Mouse (Mus musculus): ENCODE results near the gene Fbxo22.
"Not testable (repeated sequence)": the region's sequence is repeated elsewhere in the genome, so short reads cannot be mapped to it uniquely, and the experiment has no call there.

Fbxo22 gene

DNA sequence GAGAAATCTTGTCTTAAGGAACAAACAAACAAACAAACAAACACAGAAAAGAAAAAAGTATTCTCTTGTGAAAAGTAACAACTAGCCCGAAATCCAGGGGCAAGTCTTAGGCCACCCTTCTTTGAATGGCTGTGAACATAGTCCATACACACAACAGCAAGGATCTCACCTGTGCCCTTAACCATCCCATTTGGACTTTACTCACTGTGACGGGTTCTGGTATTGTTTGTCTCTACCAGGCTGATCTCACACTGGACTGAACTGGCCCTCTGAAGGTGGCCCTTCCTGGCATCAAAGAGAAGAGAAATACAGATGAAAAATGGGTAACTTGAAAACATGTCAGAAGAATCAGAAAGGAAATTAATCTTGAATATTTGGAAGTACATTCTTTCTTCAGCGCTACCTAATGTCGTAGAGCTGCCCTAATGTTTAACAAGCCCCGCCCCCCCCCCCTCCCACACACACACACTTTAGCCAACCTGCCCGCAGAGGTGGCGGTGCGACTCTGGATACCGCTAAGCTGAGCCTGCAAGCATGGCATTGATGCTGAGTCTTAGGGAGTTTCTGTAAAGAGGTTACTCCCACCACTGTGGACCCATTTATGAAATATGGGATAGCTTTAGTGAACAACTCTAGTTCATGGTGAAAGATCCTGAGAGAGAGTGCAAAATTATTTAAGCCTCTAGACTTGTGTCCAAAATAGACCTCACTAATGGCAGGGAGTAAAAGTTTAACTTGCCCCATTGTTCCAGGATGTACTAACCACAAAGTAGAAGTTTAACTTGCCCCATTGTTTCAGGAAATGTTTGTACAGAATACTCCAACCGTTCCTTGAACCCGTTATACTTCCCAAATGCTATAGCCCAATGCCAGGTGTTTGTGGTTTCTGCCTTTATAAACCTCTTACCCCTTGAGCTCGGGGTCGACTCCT is 27.8 kb downstream of the Fbxo22 start:
- DNase-seq (ENCODE audit: low spot score), result no peak

DNA sequence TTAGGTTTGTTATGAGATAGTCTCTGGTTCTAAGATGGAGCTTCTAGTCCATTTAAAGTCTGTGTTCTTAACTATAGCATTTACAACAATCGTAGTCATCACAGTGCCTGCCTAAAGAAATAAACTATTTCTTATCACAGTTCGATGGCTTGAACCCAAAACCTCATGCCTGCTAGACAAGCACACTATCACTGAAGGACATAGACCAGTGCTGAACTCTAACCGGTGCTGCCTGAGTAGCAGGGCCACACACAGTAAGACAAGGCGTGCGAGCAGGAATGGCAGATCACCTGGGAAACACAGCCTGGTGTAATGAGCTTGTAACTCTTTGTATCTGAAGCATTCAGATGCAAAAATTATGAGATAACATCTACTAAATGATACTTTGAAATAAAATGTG is 32.1 kb downstream of the Fbxo22 start:
- DNase-seq (ENCODE audit: low spot score), result no peak

DNA sequence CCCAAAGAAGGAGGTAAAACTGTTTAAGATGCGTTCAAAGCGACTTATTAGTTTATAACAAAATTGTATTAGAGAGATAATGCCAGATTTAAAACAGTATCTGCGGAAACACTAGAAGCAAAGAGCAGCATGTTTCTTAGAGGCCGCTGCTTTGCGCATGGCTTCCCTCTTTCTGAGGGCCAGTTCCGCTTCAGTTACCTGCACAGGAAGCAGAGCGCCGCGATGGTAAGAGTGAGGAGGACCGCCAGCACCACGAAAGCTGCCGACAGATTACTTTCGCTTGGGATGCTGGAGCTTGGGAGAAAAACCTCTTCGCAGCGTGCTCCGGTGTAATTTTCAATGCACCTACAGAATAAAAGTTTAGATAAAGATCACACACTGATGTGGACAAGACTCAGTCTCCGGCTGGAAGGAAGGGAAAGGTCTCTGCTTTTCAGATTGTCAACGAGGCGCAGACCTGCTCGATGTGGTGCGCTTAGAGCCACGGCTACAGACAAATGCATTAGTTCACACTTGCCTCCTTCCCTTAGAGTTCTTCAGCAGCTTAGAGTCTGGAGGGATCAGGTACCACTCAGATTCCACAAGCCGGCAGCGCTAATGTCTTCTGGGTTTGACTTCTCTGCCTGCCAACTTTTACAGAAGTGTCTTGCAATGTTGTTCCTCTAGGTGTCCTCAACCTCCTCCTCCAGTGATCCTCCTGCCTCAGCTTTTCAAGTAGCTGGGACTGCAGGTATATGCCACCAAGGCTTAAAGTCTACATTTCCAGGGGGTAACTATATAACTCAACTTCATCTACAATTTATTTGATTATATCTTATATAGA is 33.3 kb downstream of the Fbxo22 start:
- DNase-seq (ENCODE audit: low spot score), result no peak

DNA sequence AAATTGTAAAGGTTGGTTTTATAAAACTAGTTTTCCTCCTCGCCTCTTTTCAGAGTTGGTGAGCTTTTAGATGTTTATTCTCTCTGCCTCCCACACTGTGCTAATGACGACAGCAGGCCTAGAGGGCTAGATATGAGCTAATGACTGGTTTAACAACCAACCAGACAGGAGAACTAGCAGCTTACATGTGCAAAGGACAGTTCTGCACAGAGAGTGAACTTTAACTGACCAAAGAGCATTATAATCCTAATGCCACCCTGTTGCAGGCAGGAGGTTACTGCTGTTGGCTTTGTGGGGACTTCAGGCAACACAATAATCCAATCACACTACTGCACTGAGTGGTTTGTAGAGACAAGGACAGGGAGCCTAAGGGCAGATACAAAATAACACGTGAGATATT is 34.6 kb downstream of the Fbxo22 start:
- DNase-seq (ENCODE audit: low spot score), result no peak

DNA sequence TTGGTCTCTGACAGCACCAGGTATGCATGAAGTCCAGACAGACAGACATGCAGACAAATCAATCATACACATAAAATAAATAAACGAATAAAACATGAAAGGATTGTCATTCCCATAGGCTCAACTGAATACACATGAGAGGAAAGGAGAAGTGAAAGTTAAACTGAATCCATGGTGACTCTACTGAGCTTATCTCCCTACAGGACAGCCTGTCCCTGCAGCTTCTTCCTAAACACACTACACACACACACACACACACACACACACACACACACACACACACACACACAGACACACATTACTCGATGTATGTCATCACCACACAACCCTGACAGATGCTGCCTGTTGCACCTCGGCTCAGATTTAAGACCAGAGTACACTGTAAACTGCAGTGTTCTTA is 35.4 kb downstream of the Fbxo22 start:
- DNase-seq (ENCODE audit: low spot score), result no peak

DNA sequence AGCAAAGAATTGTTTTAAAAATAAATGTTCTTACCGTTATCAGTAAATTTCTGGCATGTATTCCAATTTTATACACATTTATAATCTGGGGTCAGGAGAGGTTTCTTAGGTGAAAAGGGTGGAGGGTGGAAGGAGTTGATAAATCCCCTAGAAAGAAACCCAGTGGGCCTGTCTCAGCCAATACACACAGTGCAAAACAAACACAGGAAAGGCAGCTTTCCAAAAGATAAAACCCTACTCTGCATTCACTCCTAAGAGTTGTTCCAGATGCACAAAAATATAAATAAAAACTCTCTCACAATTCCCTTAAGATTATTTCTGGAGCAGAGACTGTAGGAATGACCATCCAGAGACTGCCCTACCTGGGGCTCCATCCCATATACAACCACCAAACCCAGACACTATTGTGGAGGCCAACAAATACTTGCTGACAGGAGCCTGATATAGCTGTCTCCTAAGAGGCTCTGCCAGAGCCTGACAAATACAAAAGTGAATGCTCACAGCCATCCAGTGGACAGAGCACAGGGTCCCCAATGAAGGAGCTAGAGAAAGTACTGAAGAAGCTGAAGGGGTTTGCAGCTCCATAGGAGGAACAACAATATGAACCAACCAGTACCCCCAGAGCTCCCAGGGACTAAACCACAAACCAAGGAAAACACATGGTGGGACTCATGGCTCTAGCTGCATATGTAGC is 36.5 kb downstream of the Fbxo22 start:
- not testable (repeated sequence) for DNase-seq (ENCODE audit: low spot score)

DNA sequence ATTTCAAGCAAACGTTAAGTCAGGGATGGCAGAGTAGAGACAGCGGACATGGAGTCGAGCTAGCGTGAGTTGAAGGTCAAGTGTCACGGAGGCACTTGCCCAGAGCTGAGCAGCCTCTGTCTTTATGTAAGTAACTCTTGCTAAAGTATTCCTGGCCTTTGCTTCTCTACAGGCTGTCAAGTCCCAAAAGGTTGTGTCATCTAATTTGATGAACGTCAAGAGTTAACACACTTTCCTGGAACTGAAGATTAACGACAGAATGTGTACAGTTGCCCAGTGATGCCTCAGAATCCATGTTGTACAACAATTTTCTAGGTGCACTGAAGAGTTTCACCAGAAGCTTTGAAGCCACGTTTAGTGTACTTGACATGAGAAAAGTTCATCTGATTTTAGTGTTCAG is 37.7 kb downstream of the Fbxo22 start:
- DNase-seq (ENCODE audit: low spot score), result no peak

DNA sequence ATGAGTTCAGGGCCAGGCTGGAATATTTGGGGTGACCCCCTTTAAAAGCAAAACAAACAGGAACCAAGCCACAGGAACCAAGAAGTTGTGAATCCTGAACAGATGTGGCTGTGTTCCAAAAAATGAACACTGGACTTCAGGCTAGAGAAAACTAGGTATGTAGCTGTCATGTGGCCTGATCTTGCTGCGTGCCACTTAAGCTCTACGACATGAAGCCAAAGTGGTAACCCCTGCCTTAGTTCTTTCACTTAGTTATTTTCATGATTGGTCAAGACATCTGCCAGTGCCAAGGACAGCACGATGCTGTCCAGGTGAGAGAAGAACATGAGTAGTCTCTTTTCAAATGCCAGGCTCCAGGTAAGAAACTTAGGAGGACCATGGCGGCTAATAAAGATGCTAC is 38.2 kb downstream of the Fbxo22 start:
- no peak for DNase-seq (ENCODE audit: low spot score)

DNA sequence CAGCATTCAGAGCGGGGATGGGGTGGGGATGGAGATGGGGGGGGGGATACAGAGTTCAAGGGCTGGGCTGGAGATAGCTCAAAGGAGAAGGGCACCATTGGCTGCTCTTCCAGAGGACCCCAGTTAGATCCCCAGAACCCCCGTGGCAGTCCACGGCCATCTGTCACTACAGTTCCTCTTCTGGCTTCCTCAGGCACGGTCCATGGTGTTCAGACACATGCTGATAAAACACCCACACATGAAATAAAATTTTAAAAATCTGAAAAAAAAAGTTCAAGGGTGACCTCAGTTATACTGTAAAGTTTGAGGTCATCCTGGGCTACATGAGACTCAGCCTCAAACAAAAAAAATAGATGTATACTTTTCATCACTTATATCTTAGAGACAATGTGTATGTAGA is 39.7 kb downstream of the Fbxo22 start:
- no peak for DNase-seq (ENCODE audit: low spot score)

DNA sequence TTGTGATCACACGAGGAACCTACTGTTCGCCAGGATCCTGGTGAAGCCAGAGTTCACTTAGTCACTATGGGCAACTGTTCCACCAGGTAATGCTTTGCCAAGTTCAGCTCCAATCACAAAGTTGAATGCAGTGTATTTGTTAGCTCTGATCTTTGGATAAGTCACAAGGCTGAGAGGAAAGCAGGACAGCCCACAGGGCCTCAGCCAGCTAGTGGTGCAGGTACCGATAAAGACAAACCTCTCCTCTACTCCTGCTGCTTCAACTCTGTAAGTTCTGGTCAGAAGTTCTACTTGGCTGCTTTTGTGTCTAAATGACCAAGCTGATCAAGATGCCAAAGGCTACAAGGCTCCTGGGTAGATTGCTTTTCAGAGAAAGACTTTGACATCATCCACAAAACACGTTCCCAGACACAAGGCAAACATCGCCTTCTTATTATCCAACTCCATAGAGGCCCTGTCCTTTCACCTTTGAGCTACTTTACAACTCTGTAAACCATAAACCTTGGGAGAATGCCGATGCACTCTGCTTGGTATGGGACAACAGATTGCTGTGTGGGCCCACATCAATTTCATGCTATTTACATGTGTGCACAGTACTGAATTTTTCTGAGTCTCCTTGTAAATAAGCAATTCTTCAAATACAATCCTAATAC is 42.0 kb downstream of the Fbxo22 start:
- no peak for DNase-seq (ENCODE audit: low spot score)

DNA sequence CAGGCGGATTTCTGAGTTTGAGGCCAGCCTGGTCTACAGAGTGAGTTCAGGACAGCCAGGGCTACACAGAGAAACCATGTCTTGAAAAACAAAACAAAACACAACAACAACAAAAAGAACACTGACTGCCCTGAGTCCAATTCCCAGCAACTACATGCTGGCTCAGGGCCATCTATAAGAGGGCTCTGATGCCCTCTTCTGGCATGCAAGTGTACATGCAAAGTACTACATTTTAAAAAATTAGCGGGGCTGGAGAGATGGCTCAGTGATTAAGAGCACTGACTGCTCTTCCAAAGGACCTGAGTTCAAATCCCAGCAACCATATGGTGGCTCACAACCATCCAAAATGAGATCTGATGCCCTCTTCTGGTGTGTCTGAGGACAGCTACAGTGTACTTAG is 43.4 kb downstream of the Fbxo22 start:
- not testable (repeated sequence) for DNase-seq (ENCODE audit: low spot score)

DNA sequence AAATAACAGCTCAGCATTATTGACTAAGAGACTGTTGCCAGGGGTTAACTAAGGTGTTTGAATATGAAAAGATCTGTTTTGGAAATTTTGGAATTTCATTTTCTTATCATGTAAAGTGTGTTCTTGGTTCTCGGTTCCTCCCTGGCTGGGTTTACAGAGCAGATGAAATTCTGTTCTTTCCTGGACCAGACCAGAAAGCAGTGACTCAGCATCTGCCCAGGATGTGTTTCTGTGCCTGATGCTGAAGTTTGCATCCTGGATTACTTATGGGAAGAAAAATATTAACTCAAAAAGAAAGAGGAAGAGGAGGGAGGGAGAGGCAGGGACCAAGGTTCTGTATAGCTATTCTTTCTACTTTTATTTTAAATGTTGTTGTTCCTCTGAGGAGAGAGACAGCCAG is 45.1 kb downstream of the Fbxo22 start:
- no peak for DNase-seq (ENCODE audit: low spot score)

DNA sequence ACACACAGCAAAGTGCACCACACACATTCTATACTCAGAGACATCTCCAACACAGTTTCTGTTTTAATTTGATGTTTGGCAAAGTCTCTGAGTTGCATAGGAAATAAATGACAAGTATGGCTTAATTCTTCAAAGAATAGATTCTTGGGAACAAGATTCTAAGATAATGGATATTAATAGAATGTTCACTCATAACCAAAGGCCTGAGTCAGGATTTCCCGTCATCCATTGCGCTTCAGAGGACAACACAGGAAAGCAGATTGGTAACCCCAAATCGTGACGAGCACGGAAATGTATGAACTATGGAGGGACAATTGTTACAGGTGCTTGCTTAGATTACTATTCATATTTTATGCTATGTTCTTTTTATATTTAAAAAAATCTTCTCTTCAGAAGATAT is 46.3 kb downstream of the Fbxo22 start:
- no peak for DNase-seq (ENCODE audit: low spot score)

DNA sequence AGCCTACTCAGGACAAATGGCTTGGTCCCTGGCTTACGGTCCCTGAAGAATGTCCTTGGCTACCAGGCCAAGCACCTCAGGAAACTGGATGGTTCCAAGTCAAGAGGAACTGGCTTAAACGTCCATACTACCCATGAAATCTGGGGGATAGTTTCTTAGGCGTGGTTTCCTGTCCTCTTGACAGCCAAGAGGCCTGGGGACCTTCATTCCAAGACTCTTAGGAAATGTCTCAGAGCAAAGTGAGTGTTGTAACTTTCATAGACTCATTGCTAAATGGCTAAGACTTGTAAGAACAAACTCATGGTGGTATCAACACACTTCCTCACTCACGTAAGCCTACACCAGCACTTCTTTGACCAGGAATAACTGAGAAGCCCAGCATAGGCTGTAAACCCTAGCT is 46.9 kb downstream of the Fbxo22 start:
- no peak for DNase-seq (ENCODE audit: low spot score)

DNA sequence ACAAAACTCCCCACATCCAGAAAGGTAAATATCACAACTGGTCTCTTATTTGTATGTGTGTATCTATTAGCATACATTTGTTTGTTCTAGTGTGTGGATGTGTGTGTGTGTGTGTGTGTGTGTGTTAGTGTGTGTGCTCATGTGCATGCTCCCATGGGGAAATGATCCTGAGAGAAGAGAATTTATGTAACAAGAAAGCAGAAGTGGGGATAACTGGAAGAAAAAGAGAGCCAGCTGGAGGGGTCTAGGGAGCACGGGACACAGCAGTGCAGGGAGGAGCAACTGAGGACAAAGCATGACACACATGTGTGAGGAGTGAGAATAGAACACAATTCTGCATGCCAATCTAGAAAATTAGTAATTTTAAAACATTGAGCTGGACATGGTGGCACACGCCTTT is 48.4 kb downstream of the Fbxo22 start:
- DNase-seq (ENCODE audit: low spot score), result no peak

DNA sequence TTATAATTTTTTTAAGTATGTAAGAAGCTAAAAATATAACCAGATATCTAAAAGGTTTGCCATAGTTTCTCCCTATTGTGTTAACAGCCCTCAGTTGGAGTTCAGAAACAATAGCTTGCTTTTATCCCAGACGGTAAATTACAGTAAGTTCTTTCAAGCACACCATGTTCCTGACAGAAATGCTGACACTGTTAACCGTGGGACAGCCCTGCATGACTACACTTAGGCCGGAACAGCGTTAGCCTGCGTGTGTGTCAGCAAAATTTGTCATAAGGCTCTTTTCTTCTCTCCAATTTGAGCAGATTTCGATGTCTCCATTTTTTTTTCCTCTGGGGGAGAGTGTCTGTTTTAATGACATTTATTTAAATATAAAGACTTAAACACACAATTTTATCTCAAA is 51.0 kb downstream of the Fbxo22 start:
- no peak for DNase-seq (ENCODE audit: low spot score)

DNA sequence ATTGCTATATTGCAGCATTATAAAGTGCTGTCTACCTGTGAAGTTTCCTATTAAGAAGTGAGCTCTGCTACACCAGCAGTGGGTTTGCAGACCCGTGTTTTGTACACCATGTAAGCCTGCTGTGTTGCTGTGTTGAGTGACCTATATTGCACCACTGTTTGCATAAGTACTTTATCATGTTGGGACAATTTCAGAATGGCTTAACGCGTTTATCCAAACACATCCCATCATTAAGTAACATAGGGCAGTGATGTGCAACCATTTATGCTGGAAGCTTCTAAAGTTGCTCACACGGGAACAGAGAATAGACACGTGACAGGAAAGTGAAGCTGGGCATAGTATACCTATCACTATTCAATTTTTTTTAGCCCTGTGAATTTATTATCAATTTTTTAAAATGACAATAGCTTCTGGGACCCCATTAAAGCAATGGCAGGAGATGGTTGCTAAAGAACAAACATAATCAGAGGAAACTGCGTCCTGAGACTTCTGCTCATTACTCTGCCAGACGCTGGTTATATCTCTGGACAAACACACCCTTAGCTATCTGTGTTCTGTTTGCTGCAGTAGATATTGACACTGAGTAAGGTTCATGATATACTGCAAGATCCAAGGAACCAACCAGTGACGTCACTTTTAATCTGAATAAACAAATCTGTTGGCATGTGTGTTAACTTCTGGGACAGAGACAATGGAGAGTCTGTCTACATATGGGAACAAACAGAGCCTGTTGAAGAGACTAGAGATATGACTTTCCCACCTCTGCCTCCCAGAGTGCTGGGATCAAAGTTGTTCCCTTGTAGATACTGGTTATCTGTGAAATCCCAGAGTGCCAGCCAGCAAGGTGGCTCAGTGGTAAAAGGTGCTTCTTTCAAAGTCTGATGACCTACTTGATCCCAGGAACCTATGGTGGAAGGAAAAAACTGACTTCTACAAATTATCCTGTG is 55.9 kb downstream of the Fbxo22 start:
- no peak for DNase-seq (ENCODE audit: low spot score)

DNA sequence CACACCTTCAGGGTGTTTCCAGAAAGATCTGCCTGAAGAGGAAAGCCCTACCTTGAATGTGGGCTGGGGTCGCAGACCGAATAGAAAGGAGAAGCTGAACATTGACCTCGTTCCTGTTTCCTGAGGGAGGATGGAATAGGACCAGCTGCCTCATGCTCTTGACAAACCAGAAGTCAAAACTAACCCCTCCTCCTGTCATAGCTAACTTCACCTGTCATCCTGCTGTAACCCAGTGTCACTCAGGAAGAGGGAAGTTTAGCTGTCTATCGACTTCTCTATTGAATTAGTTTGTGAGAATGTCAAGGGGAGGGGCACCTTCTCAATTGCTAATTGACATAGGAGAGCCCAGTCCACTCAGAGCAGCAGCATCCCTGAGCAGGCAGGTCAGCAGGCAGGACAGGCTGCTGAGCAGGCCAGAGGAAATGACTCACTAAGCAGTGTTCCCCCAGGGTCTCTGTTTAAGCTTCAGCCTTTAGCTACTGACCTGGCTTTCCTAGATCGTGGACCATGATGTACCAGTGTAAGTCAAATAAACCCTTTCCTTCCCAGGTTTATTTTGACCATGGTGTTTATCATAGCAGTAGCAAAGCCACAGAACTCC is 63.3 kb downstream of the Fbxo22 start:
- DNase-seq (ENCODE audit: low spot score), result no peak

DNA sequence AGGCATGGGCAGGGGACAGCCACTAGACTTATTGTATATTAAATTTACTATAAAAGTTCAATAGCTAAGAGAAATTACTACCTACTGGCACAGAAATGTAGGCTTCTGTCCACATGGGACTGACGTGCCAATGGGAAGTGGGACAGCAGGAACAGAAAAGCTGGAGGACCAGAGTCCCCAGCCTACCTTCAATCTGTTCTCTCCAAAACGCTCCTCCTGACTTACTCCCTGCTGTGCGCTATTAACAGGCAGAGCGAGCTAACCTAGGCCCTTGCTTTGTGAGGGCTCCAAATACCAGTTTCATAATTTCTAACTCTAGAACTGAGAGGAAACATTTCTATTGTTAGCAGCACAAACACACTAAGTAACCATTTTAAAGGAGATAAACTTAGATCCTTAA is 65.2 kb downstream of the Fbxo22 start:
- DNase-seq (ENCODE audit: low spot score), result no peak

Data from urinary bladder, postnatal 10 days (tissue).